Mouse (Mus musculus) bone marrow macrophage, adult 2 months (primary cell): Measurements from ENCODE around the gene Krr1.

Experiments used
- CTCF ChIP-seq: IDR thresholded peaks from 2 replicates; pipeline ENCODE4 v1.5.1; 2012; ENCODE audit warnings: low read depth, mild to moderate bottlenecking, low read length, moderate library complexity
- POLR2A ChIP-seq: IDR thresholded peaks from 2 replicates; pipeline ENCODE4 v1.6.1; 2012; ENCODE audit warnings: mild to moderate bottlenecking, low read depth, low read length, borderline replicate concordance

- no peak for TF ChIP-seq CTCF
- TF ChIP-seq POLR2A: no peak
Observed at GRCm38 (mm10) chr10:111957271-111958045, 15.0 kb upstream of the Krr1 start.
